Mouse (Mus musculus) c-Kit-positive CD71-negative TER-119-negative erythroid progenitor cells, embryonic 14.5 days (primary cell): ENCODE results near the gene Ltb.
A peak's percentile ranks its signal among the peaks of the same experiment; 100 is the strongest.
"Not testable (repeated sequence)": the region's sequence is repeated elsewhere in the genome, so short reads cannot be mapped to it uniquely, and the experiment has no call there.

Experiments used
- DNase-seq: peaks from one replicate; pipeline ENCODE4 v3.0.0-alpha.2; 2013; ENCODE audit warnings: low read depth

The Ltb gene

DNA sequence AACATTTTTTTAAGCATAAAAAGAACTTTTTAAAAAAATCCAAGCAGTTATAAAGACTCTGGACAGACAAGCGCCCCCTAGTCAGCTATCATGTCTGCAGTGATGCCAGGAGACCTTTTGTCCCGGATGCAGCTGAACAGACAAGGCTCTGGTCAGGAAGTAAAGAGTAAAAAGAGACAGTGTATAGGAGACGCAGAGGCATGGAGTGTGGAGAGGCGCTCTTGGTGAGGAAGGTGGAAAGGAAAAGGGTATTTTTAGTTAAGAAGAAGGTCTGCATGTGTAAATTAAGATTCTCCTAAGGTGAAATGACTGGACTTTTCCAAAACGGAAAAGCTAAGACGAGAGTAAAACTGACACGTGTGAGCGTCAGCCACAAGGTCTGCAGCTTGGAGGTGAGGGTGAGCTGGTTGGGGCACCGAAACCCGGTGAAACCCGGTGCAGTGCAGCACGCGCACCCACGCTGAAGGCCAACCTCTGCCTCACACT, 32.4 kb downstream of the Ltb start:
- DNase-seq, result no peak

DNA sequence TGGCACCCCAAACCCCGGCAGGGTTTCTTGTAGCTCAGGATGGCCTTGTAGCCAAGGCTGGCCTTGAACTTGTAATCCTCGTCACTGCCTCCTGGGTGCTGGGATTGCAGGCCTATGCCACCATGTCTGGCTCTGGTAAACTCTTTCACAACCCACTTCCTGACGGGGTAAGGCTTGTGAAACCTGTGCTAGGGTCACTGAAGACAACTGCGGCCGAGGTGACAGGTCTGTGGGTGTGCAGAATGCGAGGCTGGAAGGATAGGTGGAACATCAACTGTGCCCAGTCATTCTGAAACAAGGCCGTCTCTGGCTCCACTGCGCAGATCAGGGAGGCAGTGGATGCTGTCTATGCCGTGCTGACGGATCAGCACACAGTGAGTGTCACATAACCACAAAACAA, 36.8 kb downstream of the Ltb start:
- DNase-seq, result no peak

DNA sequence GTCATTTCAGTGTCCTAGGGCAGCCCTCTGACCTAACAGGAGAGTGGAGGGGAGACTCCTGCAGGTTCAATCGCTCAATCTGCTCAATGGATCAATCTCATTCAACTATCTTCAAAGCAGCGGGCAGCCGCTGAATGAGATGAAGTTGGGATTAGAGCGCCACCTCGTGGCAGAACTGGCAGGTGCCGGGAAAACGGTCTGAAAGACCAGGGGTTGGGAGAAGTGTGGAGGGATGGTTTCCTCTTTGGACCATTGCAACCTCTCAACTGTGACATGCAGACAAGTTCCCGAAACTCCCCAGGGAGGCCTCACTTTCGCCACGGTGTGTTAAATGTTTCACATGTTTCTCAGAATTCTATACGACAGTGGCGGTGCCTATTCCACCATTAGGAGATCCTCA, 37.8 kb downstream of the Ltb start:
- peak; percentile 78 for DNase-seq

DNA sequence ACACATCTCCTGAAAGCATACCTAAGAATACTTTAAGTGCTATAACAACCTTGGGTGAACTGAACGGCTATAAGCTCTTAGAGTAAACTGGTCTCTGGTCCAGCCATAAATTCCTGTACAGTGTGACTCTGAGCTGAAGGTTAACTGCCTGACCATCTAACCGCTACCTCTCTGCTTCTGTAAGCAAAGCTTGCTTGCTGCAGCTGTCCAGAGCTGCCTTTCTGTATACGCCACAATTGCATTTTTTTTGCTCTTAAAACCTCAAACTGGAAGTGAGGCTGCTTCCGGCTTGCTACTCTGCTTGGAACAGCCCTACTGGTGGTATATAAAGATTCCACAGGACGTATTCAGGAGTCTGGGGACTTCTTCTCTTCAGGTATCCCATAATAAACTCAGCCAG, 38.4 kb downstream of the Ltb start:
- DNase-seq, result no peak

DNA sequence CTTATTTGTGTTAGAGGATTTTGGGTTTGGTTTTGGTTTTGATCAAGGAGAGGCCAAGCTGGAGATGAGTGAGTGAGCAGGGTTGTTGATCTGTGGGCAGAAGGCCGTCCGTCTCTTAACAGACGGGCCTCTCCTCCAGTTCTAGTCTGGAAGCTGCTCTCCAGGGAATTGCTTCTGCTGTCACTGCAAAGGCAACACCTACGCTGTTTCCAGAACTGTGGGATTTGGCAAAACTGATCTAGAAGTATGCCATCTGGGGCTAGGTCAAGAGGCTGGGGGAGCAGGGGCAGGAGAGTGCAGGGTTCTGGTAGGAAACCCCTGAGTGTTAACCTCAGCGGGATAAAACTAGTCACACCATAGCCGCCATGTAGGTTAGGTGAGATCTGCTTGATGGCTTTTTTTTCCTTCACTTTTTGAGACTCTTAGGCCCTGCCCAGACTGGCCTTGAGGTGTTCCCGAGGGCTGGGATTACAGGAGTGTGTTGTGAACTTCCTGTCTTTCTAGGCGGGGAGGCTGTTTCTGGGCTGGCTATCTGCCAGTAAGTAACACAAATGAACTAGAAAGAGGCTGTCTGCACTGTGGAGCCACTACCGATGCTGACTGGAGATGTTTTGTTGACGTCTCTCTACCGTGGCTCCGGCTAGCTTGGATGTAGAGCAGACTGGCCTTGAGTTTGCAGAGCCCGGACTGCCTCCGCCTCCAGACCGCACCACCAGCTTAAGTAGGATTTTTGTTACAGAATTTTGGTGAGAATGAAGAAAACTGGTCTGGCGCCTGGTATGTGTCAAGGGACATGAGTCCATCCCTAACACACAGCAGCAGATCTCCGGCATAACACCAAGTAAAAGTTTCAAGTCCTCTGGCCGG, 39.1 kb downstream of the Ltb start, which contains the start of gene Atp6v1g2:
Gene Atp6v1g2 (plus strand): TSS at position 547 of the 867 bp plus-strand sequence.
- DNase-seq, result no peak

DNA sequence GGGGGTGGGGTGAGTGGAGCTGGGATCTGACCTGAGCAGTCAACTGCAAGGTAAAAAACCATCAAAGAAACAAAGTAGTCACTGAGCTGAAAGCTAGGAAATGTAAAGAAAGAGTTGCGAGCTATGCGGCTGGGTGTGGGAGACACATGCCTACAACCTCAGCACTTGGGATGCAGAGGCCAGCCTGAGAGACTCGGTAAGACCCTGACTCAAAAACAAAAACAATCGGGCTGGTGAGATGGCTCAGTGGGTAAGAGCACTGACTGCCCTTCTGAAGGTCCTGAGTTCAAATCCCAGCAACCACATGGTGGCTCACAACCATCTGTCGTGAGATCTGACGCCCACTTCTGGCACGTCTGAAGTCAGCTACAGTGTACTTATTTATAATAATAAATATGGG, 39.9 kb downstream of the Ltb start:
- DNase-seq, result not testable (repeated sequence)

DNA sequence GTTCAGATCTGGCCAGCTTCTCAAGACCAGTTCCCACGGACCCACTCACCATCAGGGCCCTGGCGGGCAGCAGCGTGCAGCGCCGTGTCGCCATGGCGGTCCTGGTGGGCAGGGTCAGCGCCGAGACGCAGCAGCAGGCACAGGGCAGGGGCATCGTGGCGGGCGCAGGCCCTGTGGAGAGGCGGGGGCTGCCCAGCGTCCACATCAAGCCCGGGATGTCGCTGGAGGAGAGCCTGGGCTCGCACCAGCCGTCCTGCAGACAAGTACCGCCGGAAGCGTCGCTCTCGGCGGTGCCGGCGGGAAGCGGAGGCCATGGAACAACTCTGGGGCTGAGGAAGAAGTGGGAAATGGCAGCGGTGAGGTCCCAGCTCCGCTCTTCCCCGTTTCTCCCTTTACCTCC, 40.7 kb downstream of the Ltb start:
- DNase-seq, result no peak

DNA sequence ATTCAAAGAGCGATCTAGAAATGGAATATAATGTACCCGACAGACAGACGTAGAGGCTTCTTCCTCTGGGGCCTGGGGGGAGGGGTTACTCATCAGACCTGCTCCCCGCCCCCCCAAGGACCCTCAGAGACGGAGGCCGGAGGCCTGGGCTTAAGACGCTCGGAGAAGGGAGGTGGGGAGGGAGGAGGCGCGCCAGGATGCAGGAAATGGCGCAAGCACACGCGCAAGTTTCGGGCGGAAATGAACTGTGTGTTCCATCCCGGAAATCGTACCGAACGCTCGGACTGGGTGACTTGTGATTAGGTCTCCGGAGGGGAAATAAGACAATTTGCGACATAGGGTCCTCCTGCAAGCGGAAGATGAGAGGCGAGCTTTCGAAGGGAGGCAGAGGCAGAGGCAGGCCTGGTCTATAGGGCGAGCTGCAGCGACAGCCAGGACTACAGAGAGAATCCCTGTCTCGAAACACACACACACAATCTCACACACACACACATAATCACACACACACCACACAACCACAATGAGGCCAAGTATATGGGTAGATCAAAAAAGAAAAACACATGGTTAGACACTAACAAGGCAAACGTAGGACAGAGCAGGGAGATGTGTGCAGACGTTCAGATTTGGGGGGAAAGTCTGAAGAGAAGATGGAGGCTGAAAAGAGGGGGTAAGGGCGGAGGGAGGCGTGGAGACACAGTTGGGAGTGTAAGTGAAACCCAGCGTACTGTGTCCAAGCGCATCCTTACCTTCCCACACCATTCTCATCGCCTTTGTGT, 41.6 kb downstream of the Ltb start, which contains the start of gene Nfkbil1:
Gene Nfkbil1 (minus strand): TSS at position 179 of the 776 bp plus-strand sequence.
- peak; percentile 95 for DNase-seq

DNA sequence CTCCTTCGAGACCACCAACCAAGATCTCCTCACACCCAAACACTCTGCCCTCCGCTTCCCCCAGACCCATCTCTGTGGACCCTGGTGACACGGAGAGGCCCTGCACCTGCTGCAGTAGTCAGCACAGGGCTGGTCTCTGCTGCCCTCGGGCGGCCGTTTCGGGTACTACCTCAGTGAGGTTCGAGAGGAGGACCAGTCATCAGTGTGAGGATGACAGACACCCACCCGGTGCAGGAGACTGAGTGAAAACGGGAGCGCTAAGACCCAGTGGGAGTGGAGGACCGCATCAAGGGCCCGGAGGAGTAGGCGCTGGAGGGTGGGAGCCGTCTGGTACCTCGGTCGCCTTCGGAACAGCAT, 42.1 kb downstream of the Ltb start:
- DNase-seq, result peak; percentile 89

DNA sequence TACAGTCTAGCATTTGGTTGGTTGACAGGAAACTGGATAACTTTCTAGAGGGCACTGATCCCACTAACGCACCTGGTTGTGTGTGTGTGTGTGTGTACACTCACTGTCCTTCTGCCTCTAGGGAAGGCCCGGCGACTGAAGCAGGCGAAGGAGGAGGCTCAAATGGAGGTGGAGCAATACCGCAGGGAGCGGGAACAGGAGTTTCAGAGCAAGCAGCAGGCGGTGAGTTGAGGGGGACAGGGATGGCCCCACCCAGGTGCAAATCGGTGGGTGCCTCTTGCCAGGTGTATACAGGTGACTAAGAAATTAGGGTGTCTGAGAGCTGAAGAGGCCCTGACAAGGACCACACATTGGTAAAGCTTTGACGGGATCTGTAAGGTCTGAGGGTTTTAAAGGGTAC, 42.8 kb downstream of the Ltb start:
- DNase-seq, result no peak

DNA sequence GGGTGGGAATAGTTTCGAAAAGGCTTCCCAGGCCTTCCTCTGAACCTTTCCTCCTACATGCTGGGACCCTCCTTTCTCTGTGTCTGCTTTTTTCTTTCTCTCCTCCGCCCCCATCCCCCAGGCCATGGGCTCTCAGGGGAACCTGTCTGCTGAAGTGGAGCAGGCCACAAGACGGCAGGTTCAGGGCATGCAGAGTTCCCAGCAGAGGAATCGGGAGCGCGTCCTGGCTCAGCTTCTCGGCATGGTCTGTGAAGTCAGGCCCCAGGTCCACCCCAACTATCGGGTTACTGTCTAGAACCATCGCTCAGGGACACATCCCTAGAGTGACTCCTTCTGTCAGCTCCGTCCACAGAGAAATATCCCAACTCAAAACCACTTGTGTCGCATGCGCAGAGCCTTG, 43.3 kb downstream of the Ltb start:
- no peak for DNase-seq

DNA sequence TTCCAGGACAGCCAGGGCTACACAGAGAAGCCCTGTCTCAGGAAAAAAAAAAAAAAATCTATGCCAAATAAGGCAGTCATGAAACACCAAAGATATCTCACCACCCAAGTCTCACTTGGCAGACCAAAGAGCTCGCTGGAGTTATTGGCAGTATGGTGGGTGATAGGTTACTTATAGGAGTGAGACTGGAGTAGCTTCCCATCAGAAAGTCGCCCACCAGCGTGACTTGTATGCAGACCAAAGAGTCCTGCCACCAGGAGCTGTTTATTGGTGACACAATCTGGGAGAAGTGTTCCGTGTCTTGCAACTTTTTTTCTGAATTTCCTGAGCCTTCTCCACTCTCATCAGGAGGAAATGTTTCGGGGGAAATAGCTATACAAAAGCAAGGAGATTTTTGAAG, 45.5 kb downstream of the Ltb start:
- DNase-seq, result no peak

DNA sequence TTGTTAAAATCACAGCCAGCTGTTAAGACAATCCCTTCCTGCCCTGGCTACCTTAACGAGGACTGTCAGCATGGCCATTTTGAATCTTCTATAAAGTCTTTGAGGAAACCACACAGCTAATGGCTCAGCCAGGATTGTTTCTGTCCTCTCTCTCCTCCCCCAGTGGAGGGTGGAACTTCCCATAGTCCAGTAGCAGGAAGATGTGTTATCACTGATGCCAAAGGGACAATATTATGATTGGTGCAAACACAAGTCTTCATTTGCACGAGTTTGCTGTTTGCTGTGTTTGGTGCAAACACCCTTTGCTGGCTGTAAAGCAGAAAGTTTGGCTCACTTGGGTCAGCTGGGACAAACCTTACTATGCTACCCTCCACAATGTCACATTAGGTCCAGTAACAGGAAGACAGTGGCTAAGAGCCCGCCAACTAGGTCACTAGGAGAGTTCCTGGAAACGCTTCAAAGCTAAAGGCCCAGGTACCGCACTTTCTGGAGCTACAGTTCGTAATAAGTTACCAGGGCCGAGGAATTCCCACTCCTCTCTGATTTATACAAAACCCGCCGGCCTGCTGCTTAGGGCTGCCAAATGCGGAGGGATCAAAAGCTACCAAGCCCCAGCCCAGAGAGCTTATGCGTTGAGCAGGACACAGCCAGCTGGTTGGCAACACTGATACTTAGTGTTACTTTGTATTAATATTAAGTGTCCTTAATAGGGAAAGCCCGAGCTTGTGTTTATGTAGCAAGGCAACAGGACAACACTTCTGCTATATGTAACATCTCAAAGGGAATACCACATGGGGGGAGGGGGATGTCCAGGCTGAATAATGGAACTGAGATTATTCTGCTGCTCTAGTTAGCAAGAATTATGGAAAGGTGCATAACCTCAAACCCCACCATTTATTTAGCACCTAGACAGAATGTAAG, 46.4 kb downstream of the Ltb start:
- no peak for DNase-seq

DNA sequence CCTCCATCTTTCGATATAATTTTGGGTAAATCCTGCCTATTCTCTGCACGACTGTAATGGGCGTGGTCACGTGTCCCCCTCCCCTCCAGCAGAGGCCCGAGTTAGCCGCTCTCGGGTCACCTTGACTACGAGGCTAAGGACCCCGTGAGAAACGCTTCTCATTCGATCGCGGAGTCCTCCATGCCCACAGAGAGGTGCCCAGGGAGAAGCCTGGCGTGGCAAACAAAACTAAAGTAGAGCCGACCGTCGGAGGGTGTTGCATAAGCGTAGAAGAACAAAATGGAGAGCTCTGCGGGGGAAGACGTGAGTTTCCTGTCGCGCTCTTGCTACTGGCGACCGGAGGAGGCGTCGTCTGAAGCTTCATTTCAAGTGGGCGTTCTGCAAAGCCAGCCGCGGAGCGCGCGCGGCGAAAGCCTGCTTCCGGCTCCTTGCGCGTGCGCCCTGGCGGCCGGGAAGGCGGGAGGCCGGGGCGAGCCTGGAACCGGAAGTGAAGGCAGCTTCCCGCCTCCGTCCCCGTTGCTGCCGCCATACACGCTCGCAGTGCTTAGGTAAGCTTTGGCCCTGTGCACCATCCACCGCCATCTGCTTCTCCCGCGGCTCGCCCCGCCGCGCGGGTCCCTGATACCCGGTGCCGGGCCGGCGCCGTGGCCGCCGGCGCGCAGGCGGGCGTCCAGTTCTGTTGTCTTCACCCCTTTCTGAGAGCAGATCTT, 47.2 kb downstream of the Ltb start, which contains the start of gene Ddx39b:
Gene Ddx39b (plus strand): TSS at position 442 of the 710 bp plus-strand sequence.
- DNase-seq, result peak; percentile 88

DNA sequence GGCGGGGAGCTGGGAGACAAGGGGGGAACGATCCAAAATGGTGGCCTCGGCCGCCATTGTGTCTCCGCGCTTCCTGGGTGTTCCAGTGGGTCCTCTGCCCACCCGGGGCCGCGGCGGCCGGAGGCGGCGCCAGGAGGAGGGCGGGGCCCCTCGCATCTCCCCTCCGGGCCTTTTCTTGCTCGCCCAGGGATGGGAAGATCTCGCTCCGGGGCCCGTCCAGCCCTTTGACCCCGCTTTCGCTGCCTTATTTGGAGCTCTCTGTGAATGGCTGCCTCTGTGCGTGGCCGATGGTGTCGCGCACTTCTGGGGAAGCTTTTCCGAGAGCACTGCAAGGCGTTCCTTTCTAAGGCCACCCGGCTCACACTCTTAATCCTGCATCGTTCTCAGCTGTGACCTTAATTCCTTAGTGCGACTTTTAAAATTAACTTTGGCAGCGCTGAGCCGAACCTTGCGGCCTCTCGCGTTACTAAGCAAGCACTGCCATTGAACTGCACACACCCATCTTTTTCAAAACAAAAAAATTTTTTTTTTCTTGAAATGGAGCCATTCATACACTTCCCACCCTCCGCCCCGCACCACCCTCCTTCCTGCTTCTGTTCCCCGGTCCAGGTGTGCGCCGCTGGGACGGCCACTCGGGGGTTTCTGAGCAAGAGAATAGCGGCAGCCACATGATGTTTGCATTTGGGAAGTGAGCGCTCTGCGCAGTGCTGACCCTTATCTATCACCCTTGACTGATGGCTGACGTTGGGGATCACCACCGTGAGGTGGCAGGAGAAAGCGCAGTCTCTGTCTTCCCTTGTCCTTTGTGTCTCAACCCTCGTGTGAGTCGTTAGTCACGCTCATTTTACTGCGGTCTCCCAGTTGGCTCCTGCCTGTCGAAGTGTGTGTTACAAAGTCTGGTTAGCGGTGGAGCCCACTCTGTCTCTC, 48.0 kb downstream of the Ltb start:
- DNase-seq, result no peak

DNA sequence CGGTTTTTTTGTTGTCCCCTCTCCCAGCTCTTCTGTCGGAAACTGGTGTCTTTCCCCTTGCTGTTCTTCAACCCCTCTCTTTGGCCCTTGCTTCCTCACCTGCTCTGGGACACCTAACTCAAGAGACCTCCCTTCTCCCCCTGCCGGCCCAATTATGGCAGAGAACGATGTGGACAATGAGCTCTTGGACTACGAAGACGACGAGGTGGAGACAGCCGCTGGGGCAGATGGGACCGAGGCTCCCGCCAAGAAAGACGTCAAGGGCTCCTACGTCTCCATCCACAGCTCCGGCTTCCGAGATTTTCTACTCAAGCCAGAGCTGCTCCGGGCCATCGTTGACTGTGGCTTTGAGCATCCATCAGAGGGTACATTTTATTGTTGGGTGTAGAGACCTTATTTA, 48.8 kb downstream of the Ltb start:
- DNase-seq, result no peak

DNA sequence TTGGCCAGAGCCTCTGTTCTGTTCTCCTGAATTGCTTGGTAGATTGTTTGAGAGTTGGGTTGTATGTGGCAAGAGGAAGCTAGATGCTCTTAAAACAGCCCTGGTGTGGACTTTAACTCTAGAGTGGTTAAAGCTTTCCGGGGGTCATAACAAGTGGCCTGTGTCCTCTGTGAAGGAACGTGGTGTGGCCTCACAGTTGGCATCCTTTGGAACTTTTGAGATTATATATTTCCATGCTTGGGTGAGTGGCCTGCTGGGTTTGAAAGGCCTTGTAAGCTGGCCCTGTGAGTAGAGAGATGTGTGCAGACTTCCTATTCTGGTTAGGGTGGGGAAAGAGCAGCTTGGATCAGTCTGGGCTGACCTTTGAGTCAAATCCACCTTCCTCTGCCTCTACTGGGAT, 50.8 kb downstream of the Ltb start:
- no peak for DNase-seq
